Mouse (Mus musculus): ENCODE measurements around the gene Hk3. TPM values are rescaled to one million over a fixed set of nuclear protein-coding genes. Genes with fewer than 3 reads are reported as not detected.

The Hk3 gene
- polyA plus RNA-seq, 1 experiment from 2014 or later: 0.22 TPM

DNA sequence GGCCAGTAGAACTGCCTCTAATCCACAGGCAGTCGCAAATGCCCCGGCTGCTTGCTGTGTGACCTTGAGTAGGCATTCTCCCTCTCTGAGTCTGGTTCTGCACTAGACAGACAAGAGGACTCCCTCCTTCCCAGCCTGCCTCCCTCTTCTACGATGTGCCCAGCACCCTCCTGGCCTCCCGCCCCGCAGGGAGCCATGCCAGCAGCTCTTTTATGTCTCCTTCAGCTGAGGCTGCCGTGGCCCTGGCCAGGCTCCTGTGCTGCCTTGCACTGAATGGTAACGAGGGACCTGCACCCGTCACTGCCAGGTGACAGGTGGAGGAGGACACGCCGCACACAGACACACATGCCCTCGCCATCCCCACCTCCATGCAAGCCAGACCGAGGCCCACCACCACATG lies 40.2 kb downstream of the Hk3 start:
- no peaks in the 10 kb centered on the region; the same call in 1 of the 2 replicates for H3K27me3 ChIP-seq (ENCODE audit: control insufficient read depth, insufficient read depth, low read length)
- ATAC-seq (replicated peaks; ENCODE audit: insufficient number of reproducible peaks, low FRiP score, low TSS enrichment, low read depth) (no peak), DNase-seq (ENCODE audit: low spot score) (no peak)
- no peak overlapping the region for H3K4me2 ChIP-seq (ENCODE audit: low read depth, low read length)
- H3K27ac ChIP-seq (replicated peaks; ENCODE audit: low read depth, low read length): no peak overlapping the region
- H3K4me3 ChIP-seq (ENCODE audit: low read depth, low read length): no peak overlapping the region
- no peaks in the 10 kb centered on the region for H3K36me3 ChIP-seq (replicated peaks; ENCODE audit: control insufficient read depth, insufficient read depth, low read depth, low read length)
- no peak overlapping the region for H3K9ac ChIP-seq (replicated peaks; ENCODE audit: low read length)
- no peaks in the 10 kb centered on the region for H3K9me3 ChIP-seq (replicated peaks; ENCODE audit: control insufficient read depth, low read length)
- no peaks in the 10 kb centered on the region for H3K4me1 ChIP-seq (ENCODE audit: control insufficient read depth, insufficient read depth, low read length)
- WGBS: 70% methylated on average over 12 of the region's 12 CpGs

DNA sequence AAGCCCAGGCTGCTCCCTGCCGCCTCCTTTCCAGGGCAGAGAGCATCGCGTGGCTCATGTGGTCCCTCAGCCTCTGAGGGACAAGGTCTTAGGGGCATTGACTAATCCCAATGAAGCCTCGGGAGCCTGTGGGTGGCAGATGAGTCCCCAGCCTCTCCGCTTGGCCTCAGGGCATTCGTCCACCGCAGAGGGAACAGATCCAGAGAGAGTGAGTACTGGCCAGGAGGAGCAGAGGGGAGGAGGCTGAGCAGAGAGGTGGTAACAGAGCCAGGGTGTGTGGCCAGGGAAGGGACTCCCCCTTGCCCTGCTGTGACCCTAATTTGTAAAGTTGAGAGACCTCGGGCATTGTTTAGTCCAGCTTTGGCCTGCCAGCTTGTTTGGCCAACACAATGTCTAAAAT lies 42.4 kb downstream of the Hk3 start:
- Histone ChIP-seq H3K9ac (replicated peaks; ENCODE audit: low read length) (no peak overlapping the region), H3K36me3 (replicated peaks; ENCODE audit: control insufficient read depth, insufficient read depth, low read depth, low read length) (no peaks in the 10 kb centered on the region), H3K4me2 (ENCODE audit: low read depth, low read length) (no peak overlapping the region), H3K27me3 (ENCODE audit: control insufficient read depth, insufficient read depth, low read length) (no peaks in the 10 kb centered on the region; the same call in 1 of the 2 replicates), H3K27ac (replicated peaks; ENCODE audit: low read depth, low read length) (no peak overlapping the region), H3K9me3 (replicated peaks; ENCODE audit: control insufficient read depth, low read length) (no peaks in the 10 kb centered on the region), H3K4me1 (ENCODE audit: control insufficient read depth, insufficient read depth, low read length) (no peaks in the 10 kb centered on the region), H3K4me3 (ENCODE audit: low read depth, low read length) (no peak overlapping the region)
- ATAC-seq (replicated peaks; ENCODE audit: insufficient number of reproducible peaks, low FRiP score, low TSS enrichment, low read depth): no peak
- no peak for DNase-seq (ENCODE audit: low spot score)
- WGBS: 29% methylated on average over 8 of the region's 8 CpGs

DNA sequence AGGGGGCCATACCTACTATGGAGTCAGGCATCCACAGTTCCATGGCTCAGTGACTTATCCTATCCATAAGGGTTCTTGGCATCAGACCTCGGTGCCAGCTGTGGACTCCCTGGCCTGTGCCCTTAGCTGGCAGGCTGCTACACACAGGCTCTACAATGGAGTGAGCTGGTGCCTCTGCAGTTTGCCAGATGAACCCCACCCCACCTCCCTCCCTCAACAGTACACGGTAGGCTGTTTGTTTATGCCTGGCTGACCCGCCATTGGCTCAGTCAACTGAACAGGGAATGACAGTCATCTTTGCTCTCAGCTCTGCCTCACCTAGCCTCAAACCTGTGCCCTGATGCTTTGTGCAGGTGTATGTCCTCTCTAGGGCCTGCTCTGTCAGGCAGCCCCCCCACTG lies 45.6 kb downstream of the Hk3 start:
- no peaks in the 10 kb centered on the region for H3K36me3 ChIP-seq (replicated peaks; ENCODE audit: control insufficient read depth, insufficient read depth, low read depth, low read length)
- H3K27ac ChIP-seq (replicated peaks; ENCODE audit: low read depth, low read length): no peak overlapping the region
- no peaks in the 10 kb centered on the region; the same call in 1 of the 2 replicates for H3K27me3 ChIP-seq (ENCODE audit: control insufficient read depth, insufficient read depth, low read length)
- no peak overlapping the region for H3K4me2 ChIP-seq (ENCODE audit: low read depth, low read length)
- no peak overlapping the region for H3K9ac ChIP-seq (replicated peaks; ENCODE audit: low read length)
- H3K9me3 ChIP-seq (replicated peaks; ENCODE audit: control insufficient read depth, low read length): no peaks in the 10 kb centered on the region
- 63% methylated on average over 3 of the region's 3 CpGs for WGBS
- no peaks in the 10 kb centered on the region for H3K4me1 ChIP-seq (ENCODE audit: control insufficient read depth, insufficient read depth, low read length)
- DNase-seq (ENCODE audit: low spot score): no peak
- no peak overlapping the region for H3K4me3 ChIP-seq (ENCODE audit: low read depth, low read length)
- no peak; the same call in 1 of the 2 replicates for ATAC-seq (replicated peaks; ENCODE audit: insufficient number of reproducible peaks, low FRiP score, low TSS enrichment, low read depth)

DNA sequence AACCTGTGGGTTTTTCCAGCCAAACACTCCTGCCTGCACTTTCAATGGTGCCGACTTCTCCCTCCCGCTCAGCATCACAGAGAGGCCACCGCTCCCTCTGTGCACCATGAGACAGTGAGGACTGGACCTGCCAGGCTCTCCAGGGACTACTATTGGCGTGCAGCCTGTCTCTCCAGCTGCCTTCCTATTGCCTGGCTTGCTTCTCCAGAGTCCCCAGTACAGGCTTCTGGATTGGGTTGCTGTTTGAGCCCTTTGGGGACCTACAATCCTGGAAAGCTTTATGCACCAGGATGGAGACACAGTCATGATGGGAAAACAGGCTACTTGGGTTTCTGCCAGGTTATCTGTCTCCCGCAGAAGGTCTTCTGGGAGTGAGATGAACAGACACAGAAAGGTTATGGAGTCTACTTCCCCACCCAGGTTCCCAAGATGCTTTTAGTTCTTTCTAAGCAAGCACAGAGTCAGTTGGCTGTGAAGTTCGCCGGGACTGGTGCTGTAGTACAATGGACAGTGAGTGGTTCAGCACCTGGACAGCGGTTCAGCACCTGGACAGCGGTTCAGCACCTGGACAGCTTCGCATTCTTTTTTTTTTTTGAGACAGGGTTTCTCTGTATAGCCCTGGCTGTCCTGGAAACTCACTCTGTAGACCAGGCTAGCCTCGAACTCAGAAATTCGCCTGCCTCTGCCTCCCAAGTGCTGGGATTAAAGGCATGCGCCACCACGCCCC lies 50.5 kb downstream of the Hk3 start:
- Histone ChIP-seq H3K4me2 (ENCODE audit: low read depth, low read length) (no peak overlapping the region), H3K4me1 (ENCODE audit: control insufficient read depth, insufficient read depth, low read length) (no peaks in the 10 kb centered on the region), H3K9ac (replicated peaks; ENCODE audit: low read length) (no peak overlapping the region), H3K4me3 (ENCODE audit: low read depth, low read length) (no peak overlapping the region), H3K27ac (replicated peaks; ENCODE audit: low read depth, low read length) (no peak overlapping the region), H3K27me3 (ENCODE audit: control insufficient read depth, insufficient read depth, low read length) (no peaks in the 10 kb centered on the region), H3K36me3 (replicated peaks; ENCODE audit: control insufficient read depth, insufficient read depth, low read depth, low read length) (no peaks in the 10 kb centered on the region), H3K9me3 (replicated peaks; ENCODE audit: control insufficient read depth, low read length) (no peaks in the 10 kb centered on the region)
- DNase-seq (ENCODE audit: low spot score) (peak; percentile 83), ATAC-seq (replicated peaks; ENCODE audit: insufficient number of reproducible peaks, low FRiP score, low TSS enrichment, low read depth) (no peak)
- WGBS: 40% methylated on average over 14 of the region's 14 CpGs

DNA sequence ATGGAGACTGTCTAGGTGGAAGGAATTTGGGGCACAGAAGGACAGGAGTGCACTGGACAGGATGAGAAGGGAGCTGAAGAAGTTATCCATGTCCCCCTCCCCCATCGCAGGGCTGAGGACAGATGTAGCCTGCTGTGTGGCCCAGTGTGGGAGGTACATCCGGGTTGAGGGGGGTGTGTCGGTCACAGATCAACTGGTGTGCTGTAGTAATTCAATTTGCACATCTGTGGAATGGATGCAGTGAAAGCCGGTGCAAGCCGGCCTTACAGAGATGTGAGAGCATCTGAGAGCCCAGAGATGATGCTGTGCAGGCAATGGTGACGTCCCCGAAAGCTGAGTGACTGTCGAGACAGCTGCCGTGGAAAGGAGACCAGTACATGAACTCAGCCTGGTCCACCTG lies 51.7 kb downstream of the Hk3 start:
- no peak overlapping the region for H3K4me2 ChIP-seq (ENCODE audit: low read depth, low read length)
- DNase-seq (ENCODE audit: low spot score): no peak
- H3K4me3 ChIP-seq (ENCODE audit: low read depth, low read length): no peak overlapping the region
- ATAC-seq (replicated peaks; ENCODE audit: insufficient number of reproducible peaks, low FRiP score, low TSS enrichment, low read depth): no peak
- H3K4me1 ChIP-seq (ENCODE audit: control insufficient read depth, insufficient read depth, low read length): no peaks in the 10 kb centered on the region
- no peaks in the 10 kb centered on the region for H3K36me3 ChIP-seq (replicated peaks; ENCODE audit: control insufficient read depth, insufficient read depth, low read depth, low read length)
- WGBS: 40% methylated on average over 9 of the region's 9 CpGs
- H3K9ac ChIP-seq (replicated peaks; ENCODE audit: low read length): no peak overlapping the region
- no peaks in the 10 kb centered on the region for H3K27me3 ChIP-seq (ENCODE audit: control insufficient read depth, insufficient read depth, low read length)
- H3K9me3 ChIP-seq (replicated peaks; ENCODE audit: control insufficient read depth, low read length): no peaks in the 10 kb centered on the region
- H3K27ac ChIP-seq (replicated peaks; ENCODE audit: low read depth, low read length): no peak overlapping the region

DNA sequence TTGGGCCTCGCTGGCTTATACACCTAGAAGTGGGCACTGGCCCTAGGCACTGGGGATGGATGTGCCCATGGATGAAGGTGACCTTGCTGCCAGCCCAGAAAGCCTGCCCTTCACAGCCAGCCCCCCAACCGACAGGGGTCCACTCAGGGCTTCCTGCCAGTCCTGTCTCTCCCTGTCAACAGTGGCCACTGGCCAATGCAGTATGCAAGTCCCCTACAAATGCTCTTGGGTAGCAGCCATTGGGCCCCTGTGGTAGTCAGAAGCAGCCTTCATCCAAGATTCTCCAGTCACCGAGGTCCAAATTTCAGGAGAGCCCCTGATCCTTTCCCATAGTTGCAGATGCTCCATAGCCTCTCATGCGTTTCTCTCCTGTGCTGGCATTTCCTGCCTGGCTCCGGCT lies 52.5 kb downstream of the Hk3 start:
- Histone ChIP-seq H3K36me3 (replicated peaks; ENCODE audit: control insufficient read depth, insufficient read depth, low read depth, low read length) (no peaks in the 10 kb centered on the region), H3K4me1 (ENCODE audit: control insufficient read depth, insufficient read depth, low read length) (no peaks in the 10 kb centered on the region), H3K9ac (replicated peaks; ENCODE audit: low read length) (no peak overlapping the region), H3K27ac (replicated peaks; ENCODE audit: low read depth, low read length) (no peak overlapping the region), H3K9me3 (replicated peaks; ENCODE audit: control insufficient read depth, low read length) (no peaks in the 10 kb centered on the region), H3K4me3 (ENCODE audit: low read depth, low read length) (no peak overlapping the region), H3K4me2 (ENCODE audit: low read depth, low read length) (no peak overlapping the region), H3K27me3 (ENCODE audit: control insufficient read depth, insufficient read depth, low read length) (no peaks in the 10 kb centered on the region)
- no peak for ATAC-seq (replicated peaks; ENCODE audit: insufficient number of reproducible peaks, low FRiP score, low TSS enrichment, low read depth)
- WGBS: 59% methylated on average over 5 of the region's 5 CpGs
- no peak for DNase-seq (ENCODE audit: low spot score)

DNA sequence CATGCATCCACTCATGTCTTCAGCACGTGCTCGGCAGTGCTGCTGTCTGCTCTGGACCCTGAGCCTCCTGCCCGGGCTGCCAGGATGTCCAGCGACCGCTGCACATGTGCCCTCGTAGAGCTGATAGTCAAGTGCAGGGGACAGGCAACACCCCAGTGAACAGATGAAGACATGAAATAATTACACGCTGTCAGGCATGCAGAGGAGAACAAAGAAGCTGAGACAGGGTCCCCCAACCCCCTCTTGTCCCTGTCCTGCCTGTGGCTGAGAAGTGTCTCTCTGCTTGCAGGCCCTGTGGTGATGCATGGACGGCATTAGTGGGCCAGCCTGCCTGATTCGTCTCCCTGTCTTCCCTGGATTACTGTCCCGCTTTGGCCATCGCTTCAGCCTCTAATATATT lies 53.7 kb downstream of the Hk3 start:
- WGBS: 72% methylated on average over 11 of the region's 11 CpGs
- Histone ChIP-seq H3K36me3 (replicated peaks; ENCODE audit: control insufficient read depth, insufficient read depth, low read depth, low read length) (no peaks in the 10 kb centered on the region), H3K4me2 (ENCODE audit: low read depth, low read length) (no peak overlapping the region), H3K27ac (replicated peaks; ENCODE audit: low read depth, low read length) (no peak overlapping the region), H3K27me3 (ENCODE audit: control insufficient read depth, insufficient read depth, low read length) (no peaks in the 10 kb centered on the region), H3K9ac (replicated peaks; ENCODE audit: low read length) (no peak overlapping the region), H3K4me3 (ENCODE audit: low read depth, low read length) (no peak overlapping the region), H3K9me3 (replicated peaks; ENCODE audit: control insufficient read depth, low read length) (no peaks in the 10 kb centered on the region), H3K4me1 (ENCODE audit: control insufficient read depth, insufficient read depth, low read length) (no peaks in the 10 kb centered on the region; the same call in 1 of the 2 replicates)
- DNase-seq (ENCODE audit: low spot score) (no peak), ATAC-seq (replicated peaks; ENCODE audit: insufficient number of reproducible peaks, low FRiP score, low TSS enrichment, low read depth) (no peak)

DNA sequence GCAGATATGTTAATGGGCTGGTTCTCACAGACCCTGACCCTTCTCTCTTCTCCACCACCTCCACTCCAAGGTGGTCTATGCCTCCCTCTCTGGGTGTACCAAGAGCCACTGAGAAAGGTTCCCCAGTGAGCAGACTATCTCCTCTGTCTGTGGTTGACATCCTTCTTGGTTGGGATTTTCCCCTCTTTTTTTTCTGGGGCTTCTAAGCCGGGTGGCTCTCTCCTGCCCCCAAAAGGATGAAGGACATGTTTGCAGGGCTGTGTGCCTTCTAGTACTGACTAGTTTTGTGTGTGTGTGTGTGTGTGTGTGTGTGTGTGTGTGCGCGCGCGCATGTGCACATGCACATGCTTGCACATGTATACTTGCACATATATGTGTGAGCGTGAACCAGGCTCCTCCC lies 55.9 kb downstream of the Hk3 start:
- WGBS: 82% methylated on average over 6 of the region's 6 CpGs
- Histone ChIP-seq H3K4me3 (ENCODE audit: low read depth, low read length) (no peak overlapping the region), H3K27me3 (ENCODE audit: control insufficient read depth, insufficient read depth, low read length) (no peaks in the 10 kb centered on the region)

More for the DNA sequence above, 55.9 kb downstream of the Hk3 start:
- Histone ChIP-seq H3K9ac (replicated peaks; ENCODE audit: low read length) (no peak overlapping the region), H3K9me3 (replicated peaks; ENCODE audit: control insufficient read depth, low read length) (no peaks in the 10 kb centered on the region), H3K4me1 (ENCODE audit: control insufficient read depth, insufficient read depth, low read length) (no peaks in the 10 kb centered on the region; the same call in 1 of the 2 replicates), H3K27ac (replicated peaks; ENCODE audit: low read depth, low read length) (no peak overlapping the region), H3K4me2 (ENCODE audit: low read depth, low read length) (no peak overlapping the region), H3K36me3 (replicated peaks; ENCODE audit: control insufficient read depth, insufficient read depth, low read depth, low read length) (no peaks in the 10 kb centered on the region)
- DNase-seq (ENCODE audit: low spot score): no peak
- ATAC-seq (replicated peaks; ENCODE audit: insufficient number of reproducible peaks, low FRiP score, low TSS enrichment, low read depth): no peak

Measured in embryonic facial prominence, embryonic 11.5 days (tissue).